Comparison of ENCODE assay signal across 9 mouse cellular contexts in genomic region chr17:29262259-29262649, GRCm38 (mm10). TPM values are rescaled to one million over a fixed set of nuclear protein-coding genes. Genes with fewer than 3 reads are reported as not detected.
DNase-seq lines count a peak whose midpoint lies in the region; ATAC-seq lines count a peak whose summit lies in the region.
"Had no signal": no experiment of that assay in that cellular context is flagged by ENCODE, and none has a peak within 500 bp of the region (broad histone marks: within the 10 kb centered on the region; RNA-seq: fewer than 3 reads in every experiment).

No protein-coding gene starts in this region.

- no peaks in the 10 kb centered on the region for H3K27me3 ChIP-seq in lung, embryonic 15.5 days
- H3K27me3 ChIP-seq in embryonic facial prominence, embryonic 14.5 days (replicated peaks; ENCODE audit: control insufficient read depth, insufficient read depth, low read length): no peaks in the 10 kb centered on the region
- H3K27me3 ChIP-seq in limb, embryonic 13.5 days: no peaks in the 10 kb centered on the region
- H3K27me3 ChIP-seq in stomach, embryonic 16.5 days (ENCODE audit: control insufficient read depth, insufficient read depth, low read length): no peaks in the 10 kb centered on the region

- peak overlapping the region; percentile 65 for H3K4me2 ChIP-seq in lung, embryonic 15.5 days
- peak overlapping the region; percentile 62 for H3K4me2 ChIP-seq in embryonic facial prominence, embryonic 14.5 days (ENCODE audit: low read depth, low read length)
- peak overlapping the region; percentile 78 for H3K4me2 ChIP-seq in limb, embryonic 13.5 days (replicated peaks)
- H3K4me2 ChIP-seq in stomach, embryonic 16.5 days (ENCODE audit: low read depth, low read length): peak overlapping the region; percentile 67

- 34% methylated on average over 2 of the region's 2 CpGs for WGBS in lung, embryonic 15.5 days
- 44% methylated on average over 2 of the region's 2 CpGs for WGBS in embryonic facial prominence, embryonic 14.5 days
- 60% methylated on average over 2 of the region's 2 CpGs for WGBS in limb, embryonic 13.5 days
- WGBS in stomach, embryonic 16.5 days: 36% methylated on average over 2 of the region's 2 CpGs

- ATAC-seq in lung, embryonic 15.5 days (ENCODE audit: borderline replicate concordance, extremely low read depth, low FRiP score, low TSS enrichment): no peak
- no peak for ATAC-seq in embryonic facial prominence, embryonic 14.5 days (ENCODE audit: low read depth)
- no peak for ATAC-seq in limb, embryonic 13.5 days (ENCODE audit: low FRiP score, low read depth)
- no peak for ATAC-seq in stomach, embryonic 16.5 days (ENCODE audit: insufficient read depth, low FRiP score)

- no peak overlapping the region for H3K27ac ChIP-seq in lung, embryonic 15.5 days
- no peak overlapping the region for H3K27ac ChIP-seq in embryonic facial prominence, embryonic 14.5 days (replicated peaks; ENCODE audit: low read depth, low read length)
- H3K27ac ChIP-seq in limb, embryonic 13.5 days: no peak overlapping the region
- H3K27ac ChIP-seq in stomach, embryonic 16.5 days (ENCODE audit: low read length): no peak overlapping the region

- peak overlapping the region; percentile 76 for H3K4me3 ChIP-seq in lung, embryonic 15.5 days
- no peak overlapping the region for H3K4me3 ChIP-seq in embryonic facial prominence, embryonic 14.5 days (ENCODE audit: low read depth, low read length)
- H3K4me3 ChIP-seq in limb, embryonic 13.5 days: peak overlapping the region; percentile 76
- H3K4me3 ChIP-seq in stomach, embryonic 16.5 days (replicated peaks; ENCODE audit: low read length): peak overlapping the region; percentile 69

- H3K36me3 ChIP-seq in lung, embryonic 15.5 days: peaks cover 24% of the 10 kb centered on the region
- H3K36me3 ChIP-seq in embryonic facial prominence, embryonic 14.5 days (ENCODE audit: control insufficient read depth, insufficient read depth, low read length): peaks cover 45% of the 10 kb centered on the region
- H3K36me3 ChIP-seq in limb, embryonic 13.5 days: peaks cover 38% of the 10 kb centered on the region
- H3K36me3 ChIP-seq in stomach, embryonic 16.5 days (ENCODE audit: control insufficient read depth, insufficient read depth, low read length): peaks cover 7% of the 10 kb centered on the region; the same call in 1 of the 2 replicates

- H3K9me3 ChIP-seq in lung, embryonic 15.5 days: no peaks in the 10 kb centered on the region
- no peaks in the 10 kb centered on the region for H3K9me3 ChIP-seq in embryonic facial prominence, embryonic 14.5 days (ENCODE audit: control insufficient read depth, low read length)
- H3K9me3 ChIP-seq in limb, embryonic 13.5 days: no peaks in the 10 kb centered on the region
- H3K9me3 ChIP-seq in stomach, embryonic 16.5 days (replicated peaks; ENCODE audit: control insufficient read depth, low read length): no peaks in the 10 kb centered on the region

- DNase-seq in lung, adult 18-20 months: no peak
- DNase-seq in embryonic facial prominence, embryonic 14.5 days (ENCODE audit: low spot score): no peak
- DNase-seq in adrenal gland, postnatal 36 days: no peak
- DNase-seq in urinary bladder, postnatal 4 days (ENCODE audit: low spot score in 2 of 2): no peak
- no peak for DNase-seq in spleen, postnatal 36 days (ENCODE audit: low spot score in 2 of 2)
- DNase-seq: kidney, adult 18-20 months had no signal

- peak overlapping the region; percentile 5; the same call in 1 of the 2 replicates for H3K9ac ChIP-seq in lung, embryonic 15.5 days
- peak overlapping the region; percentile 76; the same call in 1 of the 2 replicates for H3K9ac ChIP-seq in embryonic facial prominence, embryonic 14.5 days (ENCODE audit: low read depth, low read length)
- H3K9ac ChIP-seq in limb, embryonic 13.5 days: peak overlapping the region; percentile 53; the same call in 1 of the 2 replicates
- 0 out of 2 replicates have a peak overlapping the region, but pooled peaks have one; percentile 32 for H3K9ac ChIP-seq in stomach, embryonic 16.5 days (ENCODE audit: low read length)

- H3K4me1 ChIP-seq in lung, embryonic 15.5 days: peaks cover 61% of the 10 kb centered on the region
- peaks cover 13% of the 10 kb centered on the region for H3K4me1 ChIP-seq in embryonic facial prominence, embryonic 14.5 days (ENCODE audit: control insufficient read depth, insufficient read depth, low read length)
- H3K4me1 ChIP-seq in limb, embryonic 13.5 days: peaks cover 39% of the 10 kb centered on the region
- peaks cover 23% of the 10 kb centered on the region for H3K4me1 ChIP-seq in stomach, embryonic 16.5 days (ENCODE audit: control insufficient read depth, insufficient read depth, low read length)

RNA-seq across cellular contexts. Expression of gene Ppil1, which starts 1.7 kb away (rescaled TPM):
- 169 and 174 TPM in 2 replicates for polyA plus RNA-seq in lung, embryonic 15.5 days (2015; fragmentation: Nextera tagmentation; extraction: Ambion mirVana)
- polyA plus RNA-seq in embryonic facial prominence, embryonic 14.5 days (2014; fragmentation: Nextera tagmentation; extraction: Ambion mirVana): 108 and 117 TPM in 2 replicates
- polyA plus RNA-seq in limb, embryonic 13.5 days (2015; fragmentation: Nextera tagmentation; extraction: Ambion mirVana): 155 and 162 TPM in 2 replicates
- polyA plus RNA-seq in stomach, embryonic 16.5 days (2015; fragmentation: Nextera tagmentation; extraction: Ambion mirVana): 129 and 130 TPM in 2 replicates
- 10 to 100 TPM; 20.4 to 25.3 TPM for total RNA-seq in adrenal gland, postnatal 36 days (2021)

RNA-seq across cellular contexts. Expression of gene BC004004, which starts 6.3 kb away (rescaled TPM):
- polyA plus RNA-seq in lung, embryonic 15.5 days (2015; fragmentation: Nextera tagmentation; extraction: Ambion mirVana): 79.2 and 83.2 TPM in 2 replicates
- 82.1 and 85.6 TPM in 2 replicates for polyA plus RNA-seq in embryonic facial prominence, embryonic 14.5 days (2014; fragmentation: Nextera tagmentation; extraction: Ambion mirVana)
- polyA plus RNA-seq in limb, embryonic 13.5 days (2015; fragmentation: Nextera tagmentation; extraction: Ambion mirVana): 65.1 and 69.7 TPM in 2 replicates
- 82.2 and 83.0 TPM in 2 replicates for polyA plus RNA-seq in stomach, embryonic 16.5 days (2015; fragmentation: Nextera tagmentation; extraction: Ambion mirVana)
- 100 to 1,000 TPM; 112 to 130 TPM for total RNA-seq in adrenal gland, postnatal 36 days (2021)

RNA-seq across cellular contexts. Expression of gene Cpne5, which starts 24.3 kb away (rescaled TPM):
- 3.9 and 5.1 TPM in 2 replicates for polyA plus RNA-seq in lung, embryonic 15.5 days (2015; fragmentation: Nextera tagmentation; extraction: Ambion mirVana)
- polyA plus RNA-seq in embryonic facial prominence, embryonic 14.5 days (2014; fragmentation: Nextera tagmentation; extraction: Ambion mirVana): 12.4 and 17.1 TPM in 2 replicates
- 10.4 and 12.7 TPM in 2 replicates for polyA plus RNA-seq in limb, embryonic 13.5 days (2015; fragmentation: Nextera tagmentation; extraction: Ambion mirVana)
- polyA plus RNA-seq in stomach, embryonic 16.5 days (2015; fragmentation: Nextera tagmentation; extraction: Ambion mirVana): 6.9 and 7.5 TPM in 2 replicates
- total RNA-seq in adrenal gland, postnatal 36 days (2021): under 1 TPM; 0.17 to 0.76 TPM

RNA-seq across cellular contexts. Expression of gene Pi16, which starts 55.2 kb away (rescaled TPM):
- polyA plus RNA-seq in lung, embryonic 15.5 days (2015; fragmentation: Nextera tagmentation; extraction: Ambion mirVana): 1.9 and 2.4 TPM in 2 replicates
- 1.8 and 3.0 TPM in 2 replicates for polyA plus RNA-seq in embryonic facial prominence, embryonic 14.5 days (2014; fragmentation: Nextera tagmentation; extraction: Ambion mirVana)
- 0.45 and 0.46 TPM in 2 replicates for polyA plus RNA-seq in limb, embryonic 13.5 days (2015; fragmentation: Nextera tagmentation; extraction: Ambion mirVana)
- 1.8 and 2.6 TPM in 2 replicates for polyA plus RNA-seq in stomach, embryonic 16.5 days (2015; fragmentation: Nextera tagmentation; extraction: Ambion mirVana)
- total RNA-seq in adrenal gland, postnatal 36 days (2021): 10 to 100 TPM; 29.3 to 50.8 TPM

Comparison
In these comparisons a context has a peak if more than half of its experiments do, and no peak if none do; other contexts are left out.
1. H3K9ac ChIP-seq: peak in every context shown above with its lines; median percentile 76 in embryonic facial prominence, embryonic 14.5 days; 53 in limb, embryonic 13.5 days; 32 in stomach, embryonic 16.5 days; 5 in lung, embryonic 15.5 days.